Mouse (Mus musculus): ENCODE measurements around the gene Krt32. TPM values are rescaled to one million over a fixed set of nuclear protein-coding genes. Genes with fewer than 3 reads are reported as not detected.

Gene Krt32
- polyA plus RNA-seq, 1 experiment from 2014 or later, result not detected

DNA sequence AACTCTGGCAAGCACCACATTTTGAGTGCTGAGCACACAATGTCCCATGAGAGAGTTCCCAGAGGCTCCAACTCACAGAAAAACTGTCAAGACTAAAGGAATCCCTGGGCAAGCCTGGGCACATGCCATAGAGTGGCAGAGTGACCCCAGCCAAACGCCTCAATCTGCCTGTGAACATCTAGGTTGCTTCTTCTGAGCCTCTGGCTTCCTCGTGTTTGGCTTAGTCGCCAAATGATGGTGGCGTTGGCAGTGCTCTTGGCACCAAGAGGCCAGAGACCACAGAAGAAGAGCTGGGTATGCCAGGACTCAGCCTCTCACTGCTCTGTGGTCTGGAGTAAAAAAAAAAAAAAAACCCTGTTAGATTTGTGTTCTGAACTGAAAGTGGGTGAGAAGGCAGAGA lies 12.4 kb upstream of the Krt32 start:
- 59% methylated on average over 4 of the region's 4 CpGs for WGBS (ENCODE audit: insufficient replicate concordance)
- H3K4me3 ChIP-seq (replicated peaks), result no peak overlapping the region
- H3K27me3 ChIP-seq, result no peaks in the 10 kb centered on the region
- H3K4me2 ChIP-seq, result no peak overlapping the region
- H3K4me1 ChIP-seq (replicated peaks), result no peaks in the 10 kb centered on the region
- no peak for ATAC-seq (ENCODE audit: insufficient read depth)
- H3K27ac ChIP-seq (replicated peaks), result no peak overlapping the region
- no peak overlapping the region for H3K9ac ChIP-seq
- no peaks in the 10 kb centered on the region for H3K36me3 ChIP-seq (replicated peaks)
- no peaks in the 10 kb centered on the region for H3K9me3 ChIP-seq (replicated peaks)

DNA sequence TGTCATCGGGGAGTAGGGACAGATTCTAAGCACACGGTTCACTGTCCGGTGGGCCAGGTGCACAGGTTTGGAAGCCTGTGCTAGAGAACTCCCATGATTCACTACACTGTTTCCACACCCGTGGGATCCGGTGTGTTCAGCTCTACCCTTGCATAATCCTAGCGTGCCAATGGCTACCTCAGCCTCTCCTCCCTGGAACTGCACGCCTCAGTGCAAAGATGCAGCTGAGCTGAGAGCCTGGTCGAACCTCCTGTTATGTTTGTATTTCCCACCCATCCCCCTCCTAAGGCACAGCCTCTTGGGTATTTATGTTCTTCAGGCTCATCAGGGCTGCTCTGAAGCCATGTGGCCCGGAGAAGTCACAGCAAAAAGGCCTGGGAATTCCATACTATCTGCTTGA lies 9.8 kb upstream of the Krt32 start:
- H3K36me3 ChIP-seq (replicated peaks), result no peaks in the 10 kb centered on the region
- WGBS (ENCODE audit: insufficient replicate concordance), result 60% methylated on average over 9 of the region's 9 CpGs
- ATAC-seq (ENCODE audit: insufficient read depth), result no peak
- no peaks in the 10 kb centered on the region for H3K4me1 ChIP-seq (replicated peaks)
- H3K4me2 ChIP-seq, result no peak overlapping the region
- no peak overlapping the region for H3K4me3 ChIP-seq (replicated peaks)
- no peak overlapping the region for H3K27ac ChIP-seq (replicated peaks)
- H3K27me3 ChIP-seq, result no peaks in the 10 kb centered on the region
- no peaks in the 10 kb centered on the region for H3K9me3 ChIP-seq (replicated peaks)
- no peak overlapping the region for H3K9ac ChIP-seq

DNA sequence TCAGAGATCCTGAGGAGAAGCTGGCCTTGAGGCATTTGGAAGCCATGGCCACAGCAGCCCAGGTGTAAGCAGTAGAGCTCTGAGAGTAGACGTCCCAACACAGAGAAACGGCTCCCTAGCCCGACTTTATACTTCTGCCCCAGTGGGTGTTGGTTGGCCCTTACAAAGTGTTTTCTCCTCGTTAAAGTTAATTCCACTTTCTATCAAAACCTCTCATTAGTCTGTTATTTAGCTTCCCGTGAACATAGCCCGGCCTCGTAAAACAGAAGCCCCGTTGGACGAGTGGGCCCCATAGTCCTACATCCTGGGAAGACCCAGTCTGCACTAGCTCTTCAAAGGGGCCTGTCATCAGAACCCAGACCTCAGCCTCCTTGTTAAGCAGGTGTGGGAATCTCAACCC lies 8.1 kb upstream of the Krt32 start, which contains the start of gene Krt35:
Gene Krt35, minus strand, starts transcription at position 101 of the 400 bp plus-strand sequence.
- H3K4me1 ChIP-seq (replicated peaks), result no peaks in the 10 kb centered on the region
- no peaks in the 10 kb centered on the region for H3K27me3 ChIP-seq
- WGBS (ENCODE audit: insufficient replicate concordance), result 69% methylated on average over 9 of the region's 9 CpGs
- H3K9ac ChIP-seq, result no peak within 1 kb of the TSS
- no peak within 1 kb of the TSS for H3K4me3 ChIP-seq (replicated peaks)
- H3K36me3 ChIP-seq (replicated peaks), result no peaks in the 10 kb centered on the region
- no peaks in the 10 kb centered on the region for H3K9me3 ChIP-seq (replicated peaks)
- no peak within 1 kb of the TSS for H3K4me2 ChIP-seq
- H3K27ac ChIP-seq (replicated peaks), result no peak within 1 kb of the TSS
- no peak for ATAC-seq (ENCODE audit: insufficient read depth)

DNA sequence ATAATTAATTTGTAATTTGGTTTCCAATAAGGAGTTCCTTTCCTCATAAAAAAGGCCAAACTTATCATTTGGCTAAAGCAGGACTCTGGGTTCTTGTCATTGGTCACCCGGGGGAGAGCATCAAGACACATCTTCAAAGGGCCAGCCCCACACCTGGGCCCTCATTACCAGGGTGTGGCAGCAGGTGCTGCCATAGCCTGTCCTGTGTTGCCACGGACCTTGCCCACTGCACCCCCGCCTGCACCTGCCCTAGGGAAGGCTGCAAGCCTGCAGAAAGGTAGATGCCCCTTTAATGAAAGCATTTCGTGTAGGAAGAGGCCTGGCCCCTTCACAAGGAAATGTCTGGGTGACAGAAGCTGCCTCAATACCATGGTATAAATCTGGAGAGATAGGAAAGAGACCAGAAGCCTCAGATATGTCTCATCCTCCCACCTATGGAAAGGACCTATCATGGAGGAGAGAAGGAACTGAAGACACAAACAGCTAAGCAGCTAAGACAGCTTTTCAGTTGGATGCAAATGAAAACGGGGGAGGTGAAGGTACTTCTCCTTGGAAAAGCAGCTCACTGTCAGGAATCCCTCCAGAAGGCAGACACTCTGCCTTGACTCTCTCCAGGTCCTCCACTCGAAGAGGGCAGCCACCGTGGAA lies 476 bp upstream of the Krt32 start:
- H3K9ac ChIP-seq, result no peak overlapping the region
- no peaks in the 10 kb centered on the region for H3K27me3 ChIP-seq
- no peak overlapping the region for H3K4me3 ChIP-seq (replicated peaks)
- H3K36me3 ChIP-seq (replicated peaks), result no peaks in the 10 kb centered on the region
- H3K4me1 ChIP-seq (replicated peaks), result no peaks in the 10 kb centered on the region
- no peak overlapping the region for H3K4me2 ChIP-seq
- ATAC-seq (ENCODE audit: insufficient read depth), result no peak
- no peaks in the 10 kb centered on the region for H3K9me3 ChIP-seq (replicated peaks)
- WGBS (ENCODE audit: insufficient replicate concordance), result 40% methylated on average over 7 of the region's 7 CpGs
- no peak overlapping the region for H3K27ac ChIP-seq (replicated peaks)

DNA sequence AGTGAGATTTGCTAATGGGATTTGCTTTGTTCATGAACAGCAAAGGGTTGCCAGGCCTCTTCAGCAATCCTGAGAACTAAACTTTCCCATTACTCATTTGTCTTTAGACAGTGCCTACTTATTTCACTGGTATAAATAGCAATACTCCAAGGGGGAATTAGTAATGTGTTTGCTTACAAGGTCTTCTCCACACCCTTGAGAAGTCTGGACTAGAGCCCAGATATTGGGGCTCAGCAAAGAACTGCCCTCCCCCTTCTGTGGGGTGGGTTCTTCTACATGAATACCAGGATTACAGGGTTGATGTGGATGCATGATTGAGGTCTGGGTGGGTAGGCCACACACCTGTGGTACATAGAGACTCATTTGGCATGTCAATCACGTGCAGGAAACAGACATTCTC lies 14.2 kb downstream of the Krt32 start:
- no peak overlapping the region for H3K4me2 ChIP-seq
- ATAC-seq (ENCODE audit: insufficient read depth), result no peak
- H3K27me3 ChIP-seq, result no peaks in the 10 kb centered on the region
- H3K4me3 ChIP-seq (replicated peaks), result no peak overlapping the region
- H3K9ac ChIP-seq, result no peak overlapping the region
- no peaks in the 10 kb centered on the region for H3K9me3 ChIP-seq (replicated peaks)
- WGBS (ENCODE audit: insufficient replicate concordance), result 21% methylated on average over 1 of the region's 1 CpGs
- no peak overlapping the region for H3K27ac ChIP-seq (replicated peaks)
- H3K4me1 ChIP-seq (replicated peaks), result no peaks in the 10 kb centered on the region
- H3K36me3 ChIP-seq (replicated peaks), result no peaks in the 10 kb centered on the region

DNA sequence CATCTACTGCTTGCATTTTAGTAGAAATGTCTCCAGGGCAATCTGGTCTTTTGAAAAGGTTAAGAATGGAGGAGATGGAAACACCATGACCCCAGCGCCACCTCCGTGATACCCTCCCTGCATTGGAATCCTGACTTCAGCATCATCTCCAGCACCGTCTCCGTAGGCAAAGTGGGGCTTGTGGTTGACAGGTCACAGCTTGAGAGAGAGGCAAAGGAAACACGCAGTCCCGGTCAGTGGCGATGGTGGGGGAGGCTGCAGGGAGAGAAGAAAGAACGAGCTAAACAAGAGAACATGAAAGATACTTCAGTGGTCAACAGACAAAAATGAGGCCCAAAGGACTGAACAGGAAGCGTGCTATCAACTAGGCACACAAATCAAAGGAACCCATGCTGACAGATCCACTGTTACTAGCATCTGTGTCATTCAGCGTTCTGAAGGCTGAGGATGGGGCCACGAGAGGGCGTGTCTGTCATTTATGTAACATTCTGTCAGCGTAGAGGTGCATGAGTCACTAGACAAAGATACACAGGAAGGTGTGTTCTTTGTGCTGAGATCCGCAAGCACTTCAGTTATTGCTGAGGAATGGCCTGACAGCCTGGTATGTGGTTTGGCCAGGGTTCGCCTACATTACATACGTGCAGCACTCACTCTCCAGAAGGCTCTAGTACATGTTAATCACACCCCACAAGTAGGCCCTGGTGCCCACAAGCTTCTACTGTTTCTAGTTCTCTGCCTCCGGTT lies 20.6 kb downstream of the Krt32 start:
- H3K4me2 ChIP-seq, result no peak overlapping the region
- H3K27ac ChIP-seq (replicated peaks), result no peak overlapping the region
- H3K9me3 ChIP-seq (replicated peaks), result no peaks in the 10 kb centered on the region
- 62% methylated on average over 17 of the region's 17 CpGs for WGBS (ENCODE audit: insufficient replicate concordance)
- H3K4me3 ChIP-seq (replicated peaks), result no peak overlapping the region
- no peak overlapping the region for H3K9ac ChIP-seq
- no peak for ATAC-seq (ENCODE audit: insufficient read depth)
- H3K27me3 ChIP-seq, result no peaks in the 10 kb centered on the region
- H3K36me3 ChIP-seq (replicated peaks), result no peaks in the 10 kb centered on the region
- no peaks in the 10 kb centered on the region for H3K4me1 ChIP-seq (replicated peaks)

DNA sequence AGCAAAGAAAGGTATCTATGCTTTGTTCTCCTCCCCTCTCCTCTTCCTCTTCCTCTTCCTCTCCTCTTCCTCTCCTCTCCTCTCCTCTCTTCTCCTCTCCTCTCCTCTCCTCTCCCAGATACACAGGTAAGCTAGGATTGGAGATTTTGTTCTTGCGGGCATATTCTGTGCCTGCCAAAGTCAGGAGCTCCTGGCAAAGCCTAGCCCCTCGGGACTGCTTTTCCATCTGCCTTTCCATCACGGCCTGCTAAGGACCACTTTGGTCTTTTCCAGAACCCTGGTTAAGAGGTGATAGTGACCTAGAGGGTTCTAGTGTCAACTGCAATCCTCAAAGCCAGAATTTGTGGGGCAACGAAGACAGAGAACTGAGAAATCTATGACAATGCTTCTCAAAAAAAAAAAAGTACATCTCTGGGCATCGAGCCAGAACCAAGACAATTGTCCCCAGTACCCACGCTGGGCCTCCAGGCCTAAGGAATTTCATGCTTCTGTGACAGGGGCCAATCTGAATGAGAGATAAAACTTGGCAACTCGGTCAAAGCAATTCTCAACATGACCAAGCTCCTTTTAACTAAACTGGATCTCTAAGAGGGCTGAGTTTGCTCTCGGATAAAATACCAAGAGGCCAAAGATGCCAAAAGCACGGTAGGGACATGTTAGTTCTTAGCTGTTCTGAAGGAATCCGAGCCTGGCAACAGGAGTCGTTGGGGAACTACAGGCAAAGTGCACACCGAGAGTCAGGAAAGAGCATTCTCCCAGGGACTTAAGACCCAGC lies 21.6 kb downstream of the Krt32 start:
- Histone ChIP-seq H3K36me3 (replicated peaks) (no peaks in the 10 kb centered on the region), H3K9ac (no peak overlapping the region), H3K27me3 (no peaks in the 10 kb centered on the region), H3K4me1 (replicated peaks) (no peaks in the 10 kb centered on the region), H3K4me2 (no peak overlapping the region), H3K4me3 (replicated peaks) (no peak overlapping the region), H3K9me3 (replicated peaks) (no peaks in the 10 kb centered on the region), H3K27ac (replicated peaks) (no peak overlapping the region)
- 59% methylated on average over 12 of the region's 12 CpGs for WGBS (ENCODE audit: insufficient replicate concordance)
- ATAC-seq (ENCODE audit: insufficient read depth), result no peak

DNA sequence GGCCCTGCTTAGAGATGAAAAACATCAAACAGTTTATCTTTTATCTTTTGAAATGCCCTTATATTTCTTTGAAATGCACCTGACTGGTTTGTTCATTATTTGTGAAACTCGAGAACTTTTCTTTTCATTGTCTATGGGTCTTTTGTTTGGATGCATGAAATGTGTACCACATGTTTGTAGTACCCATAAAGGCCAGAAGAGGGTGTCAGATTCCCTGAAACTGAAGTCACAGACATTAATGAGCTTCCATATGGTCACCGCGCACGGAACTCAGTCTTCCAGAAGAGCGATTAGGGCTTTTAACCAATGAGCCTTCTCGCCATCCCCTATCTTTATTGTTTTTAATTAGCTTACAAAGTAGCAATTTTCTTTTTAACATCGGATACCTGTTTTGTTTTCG lies 29.2 kb downstream of the Krt32 start:
- Histone ChIP-seq H3K4me1 (replicated peaks) (no peaks in the 10 kb centered on the region), H3K27me3 (no peaks in the 10 kb centered on the region), H3K9ac (no peak overlapping the region), H3K27ac (replicated peaks) (no peak overlapping the region), H3K9me3 (replicated peaks) (no peaks in the 10 kb centered on the region), H3K4me3 (replicated peaks) (no peak overlapping the region), H3K4me2 (no peak overlapping the region), H3K36me3 (replicated peaks) (no peaks in the 10 kb centered on the region)
- no peak for ATAC-seq (ENCODE audit: insufficient read depth)
- 63% methylated on average over 8 of the region's 8 CpGs for WGBS (ENCODE audit: insufficient replicate concordance)

DNA sequence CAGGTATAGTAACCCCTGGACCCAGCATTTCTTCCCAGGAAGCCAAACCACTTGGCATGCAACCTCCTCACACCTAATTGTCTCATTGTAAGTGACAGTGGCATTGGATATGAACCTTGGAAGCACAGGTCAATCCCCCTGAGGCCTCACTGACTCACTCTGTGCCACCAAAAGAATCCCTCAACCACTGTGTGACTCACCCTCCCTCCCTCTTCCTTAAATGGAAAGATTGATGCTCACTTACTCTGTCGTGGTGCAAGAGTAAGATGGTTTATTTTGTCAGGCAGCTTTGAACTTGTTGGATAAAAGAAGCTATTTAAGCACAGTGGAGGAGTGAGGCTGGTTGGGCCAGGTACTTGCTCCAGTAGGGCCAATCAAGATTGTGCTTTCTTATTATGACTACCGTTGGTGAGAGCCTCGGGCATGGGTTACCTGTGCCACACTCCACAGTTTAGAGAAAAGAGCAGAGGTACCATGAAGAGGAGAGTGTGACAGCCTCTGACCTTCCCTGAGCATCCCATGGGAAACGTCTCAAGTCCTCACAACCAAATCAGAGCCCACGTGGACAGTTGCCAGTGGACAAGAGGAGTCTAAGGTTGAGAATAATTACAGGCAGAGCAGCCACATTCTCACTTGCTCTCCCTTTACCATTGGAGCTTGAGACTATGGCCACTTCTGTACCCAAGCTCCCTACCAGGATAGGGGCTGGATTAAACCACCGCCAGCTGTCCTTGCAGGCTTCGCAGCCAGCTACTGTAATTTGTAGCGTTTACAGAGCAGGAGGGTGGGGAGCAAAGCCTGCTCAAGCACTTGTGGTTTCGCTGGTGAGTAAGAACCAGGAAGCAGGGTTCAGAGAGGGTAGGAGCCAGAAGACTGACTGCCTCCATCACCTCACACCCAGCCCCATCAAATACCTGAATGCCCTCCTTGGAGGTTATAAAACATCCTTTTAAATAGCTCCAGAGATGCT lies 32.1 kb downstream of the Krt32 start:
- no peak for ATAC-seq (ENCODE audit: insufficient read depth)
- Histone ChIP-seq H3K4me3 (replicated peaks) (no peak overlapping the region), H3K4me1 (replicated peaks) (no peaks in the 10 kb centered on the region), H3K27ac (replicated peaks) (no peak overlapping the region), H3K4me2 (no peak overlapping the region), H3K9ac (no peak overlapping the region), H3K9me3 (replicated peaks) (no peaks in the 10 kb centered on the region), H3K36me3 (replicated peaks) (no peaks in the 10 kb centered on the region), H3K27me3 (no peaks in the 10 kb centered on the region)
- 44% methylated on average over 9 of the region's 9 CpGs for WGBS (ENCODE audit: insufficient replicate concordance)

DNA sequence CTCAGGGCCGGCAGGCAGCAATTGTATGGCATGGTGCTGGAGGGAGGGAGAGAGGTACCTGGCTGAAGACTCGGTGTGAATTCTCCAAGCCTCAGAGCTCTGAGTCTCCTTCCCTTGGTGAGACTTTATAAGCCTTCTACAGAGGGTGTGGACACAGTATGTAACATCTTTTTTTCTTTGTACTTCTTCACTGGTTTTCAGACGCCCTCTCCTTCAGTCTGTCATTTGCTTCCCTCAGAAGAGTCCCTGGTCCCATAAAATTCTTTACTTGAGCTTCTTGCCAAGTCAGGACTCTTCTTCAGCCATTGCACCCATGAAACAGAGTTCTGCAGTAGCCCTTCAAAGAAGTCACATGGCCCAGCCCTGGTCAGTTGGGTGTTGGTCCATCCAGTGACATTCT lies 37.6 kb downstream of the Krt32 start, which contains the start of gene Krt31:
Gene Krt31, minus strand, starts transcription at position 101 of the 400 bp plus-strand sequence.
- Histone ChIP-seq H3K27ac (replicated peaks) (no peak within 1 kb of the TSS), H3K4me1 (replicated peaks) (no peaks in the 10 kb centered on the region), H3K4me3 (replicated peaks) (no peak within 1 kb of the TSS), H3K9me3 (replicated peaks) (no peaks in the 10 kb centered on the region), H3K9ac (no peak within 1 kb of the TSS), H3K36me3 (replicated peaks) (no peaks in the 10 kb centered on the region), H3K27me3 (no peaks in the 10 kb centered on the region), H3K4me2 (no peak within 1 kb of the TSS)
- no peak for ATAC-seq (ENCODE audit: insufficient read depth)
- 66% methylated on average over 3 of the region's 3 CpGs for WGBS (ENCODE audit: insufficient replicate concordance)

All from liver, embryonic 15.5 days (tissue).